Mouse (Mus musculus) ES-Bruce4 (cell line): Measurements from ENCODE around the gene Man1c1. TPM values are rescaled to one million over a fixed set of nuclear protein-coding genes. Genes with fewer than 3 reads are reported as not detected.

Source experiments
- H3K27ac ChIP-seq: 2 replicates; pipeline ENCODE4 v1.5.1; 2012; ENCODE audit warnings: low read length, inconsistent platforms; ENCODE audit not compliant: insufficient read depth
- H3K27me3 ChIP-seq: 2 replicates; pipeline ENCODE4 v1.6.1; 2012; ENCODE audit warnings: mild to moderate bottlenecking, low read length, inconsistent platforms; ENCODE audit not compliant: control insufficient read depth, poor library complexity, insufficient read depth, severe bottlenecking
- H3K36me3 ChIP-seq: 2 replicates; pipeline ENCODE4 v1.6.1; 2012; ENCODE audit warnings: inconsistent platforms, mild to moderate bottlenecking, low read length, moderate library complexity; ENCODE audit not compliant: control insufficient read depth, poor library complexity, insufficient read depth, severe bottlenecking
- H3K4me1 ChIP-seq: one replicate; pipeline ENCODE4 v1.8.1; 2011; ENCODE audit warnings: low read length; ENCODE audit not compliant: control insufficient read depth, insufficient read depth
- H3K4me3 ChIP-seq: 2 replicates; pipeline ENCODE4 v1.5.1; 2011; ENCODE audit warnings: low read depth, mild to moderate bottlenecking, low read length
- H3K9ac ChIP-seq: 2 replicates; pipeline ENCODE4 v1.6.1; 2012; ENCODE audit warnings: low read depth, mild to moderate bottlenecking, inconsistent platforms; ENCODE audit not compliant: poor library complexity, severe bottlenecking
- H3K9me3 ChIP-seq: replicated peaks from 2 replicates; pipeline ENCODE4 v1.6.1; 2012; ENCODE audit warnings: mild to moderate bottlenecking, low read length, inconsistent platforms; ENCODE audit not compliant: control insufficient read depth, poor library complexity, insufficient read depth, severe bottlenecking
- CTCF ChIP-seq: IDR thresholded peaks from one replicate; pipeline ENCODE4 v1.8.1; 2011; ENCODE audit warnings: low read depth, low read length
- EP300 ChIP-seq: IDR thresholded peaks from 2 replicates; pipeline ENCODE4 v1.6.1; 2011; ENCODE audit warnings: low read depth, low read length; ENCODE audit not compliant: insufficient read depth
- POLR2A ChIP-seq: IDR thresholded peaks from one replicate; pipeline ENCODE4 v1.8.1; 2011; ENCODE audit warnings: low read length; ENCODE audit not compliant: insufficient read depth
- polyA plus RNA-seq: library from polyadenylated mRNA; stranded (reverse); fragments of >200 nt; gene quantifications from 2 replicates; pipeline ENCODE4 v1.2.4, GENCODE M21; 2011; ENCODE audit warnings: low read depth; ENCODE audit not compliant: missing spikeins, insufficient read depth, insufficient read length

Man1c1 gene
- polyA plus RNA-seq, 1 experiment: 7.1 TPM

DNA sequence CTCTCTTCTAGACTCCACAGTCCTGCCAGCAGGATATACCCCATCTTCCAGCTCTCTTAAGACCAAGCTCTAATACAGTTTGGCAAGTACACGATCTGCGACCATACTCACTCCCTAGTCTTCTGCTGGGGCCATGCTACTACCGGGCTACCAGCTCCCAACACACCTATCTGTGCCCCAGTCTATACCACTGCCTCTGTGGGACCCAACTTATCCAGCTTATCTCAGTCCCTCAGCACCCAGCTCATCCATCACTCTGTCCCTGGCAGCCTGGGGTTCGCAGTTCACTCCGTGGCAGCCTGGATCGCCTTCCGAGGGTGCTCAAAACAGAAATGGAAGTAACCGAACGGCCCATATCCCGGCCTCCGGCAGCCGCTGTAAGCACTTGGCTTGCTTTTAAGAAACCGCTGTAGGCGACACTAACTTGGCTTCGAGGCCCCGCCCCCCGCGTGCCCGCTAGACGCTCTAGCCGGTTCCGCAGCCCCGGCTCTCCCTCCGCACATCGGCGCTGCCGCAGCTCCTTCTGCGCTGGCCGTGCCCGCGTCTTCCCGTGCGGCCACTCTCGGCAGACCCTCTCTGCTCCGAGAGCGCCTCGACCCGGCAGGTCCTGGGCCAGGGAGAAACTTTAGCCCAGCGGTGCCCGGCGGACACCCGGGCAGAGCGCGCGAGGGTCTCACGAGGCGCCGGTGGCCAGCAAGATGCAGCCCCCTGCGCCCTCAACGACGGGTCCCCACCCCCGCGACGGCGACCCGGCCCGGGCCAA is 169.8 kb downstream of the Man1c1 start:
- no peak overlapping the region for H3K27ac ChIP-seq
- peaks cover 14% of the 10 kb centered on the region for H3K36me3 ChIP-seq
- H3K9me3 ChIP-seq: no peaks in the 10 kb centered on the region
- TF ChIP-seq POLR2A (no peak), CTCF (no peak), EP300 (no peak)
- H3K27me3 ChIP-seq: no peaks in the 10 kb centered on the region
- peak overlapping the region; percentile 70 for H3K4me3 ChIP-seq
- H3K9ac ChIP-seq: peak overlapping the region; percentile 80
- no peaks in the 10 kb centered on the region for H3K4me1 ChIP-seq

DNA sequence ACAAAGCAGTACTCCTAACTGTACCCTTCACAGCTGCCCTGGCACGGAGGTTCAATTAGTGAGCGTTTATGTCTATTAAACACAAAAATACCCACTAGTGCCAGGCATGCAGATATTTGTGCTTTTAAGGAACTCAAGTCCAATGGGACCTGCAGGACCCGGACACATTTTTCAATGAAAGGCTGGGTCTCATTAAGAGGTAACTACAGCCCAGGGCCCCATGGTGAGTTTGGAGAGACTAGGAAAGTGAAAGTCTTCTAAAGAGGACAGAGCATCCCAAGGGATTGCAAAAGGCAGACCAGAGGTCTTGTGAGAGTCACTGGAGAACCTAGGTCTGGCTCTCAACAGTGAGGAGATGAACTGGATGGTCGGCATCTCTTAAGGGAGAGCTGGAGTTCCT is 170.7 kb downstream of the Man1c1 start:
- no peaks in the 10 kb centered on the region for H3K27me3 ChIP-seq
- peaks cover 23% of the 10 kb centered on the region for H3K36me3 ChIP-seq
- no peak overlapping the region for H3K9ac ChIP-seq
- H3K9me3 ChIP-seq: no peaks in the 10 kb centered on the region
- H3K4me3 ChIP-seq: no peak overlapping the region
- no peaks in the 10 kb centered on the region for H3K4me1 ChIP-seq
- TF ChIP-seq EP300: no peak
- TF ChIP-seq CTCF: no peak
- no peak for TF ChIP-seq POLR2A
- H3K27ac ChIP-seq: no peak overlapping the region

DNA sequence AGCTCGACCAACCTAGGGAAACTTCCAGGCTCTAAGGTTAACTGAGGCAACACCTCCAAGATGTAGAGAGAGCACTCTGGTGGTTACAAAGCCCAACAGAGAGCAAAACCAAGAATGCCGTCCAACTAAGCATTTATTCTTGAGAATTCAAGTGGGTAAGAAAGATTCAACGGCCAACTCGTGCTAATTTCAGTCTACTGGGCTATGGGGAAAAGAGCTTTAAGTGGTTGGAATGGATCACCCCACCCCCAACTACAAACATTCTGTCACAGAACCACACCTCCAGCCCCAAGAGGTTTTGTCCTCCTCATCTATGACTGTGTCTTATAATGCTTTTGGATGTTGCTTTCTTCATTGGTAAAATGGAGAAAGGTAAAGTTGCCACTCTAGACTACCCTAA is 171.2 kb downstream of the Man1c1 start:
- no peak overlapping the region for H3K27ac ChIP-seq
- no peaks in the 10 kb centered on the region for H3K4me1 ChIP-seq
- H3K9me3 ChIP-seq: no peaks in the 10 kb centered on the region
- peaks cover 27% of the 10 kb centered on the region for H3K36me3 ChIP-seq
- H3K4me3 ChIP-seq: no peak overlapping the region
- H3K27me3 ChIP-seq: no peaks in the 10 kb centered on the region
- TF ChIP-seq POLR2A: no peak
- TF ChIP-seq CTCF: no peak
- TF ChIP-seq EP300: no peak
- H3K9ac ChIP-seq: no peak overlapping the region

DNA sequence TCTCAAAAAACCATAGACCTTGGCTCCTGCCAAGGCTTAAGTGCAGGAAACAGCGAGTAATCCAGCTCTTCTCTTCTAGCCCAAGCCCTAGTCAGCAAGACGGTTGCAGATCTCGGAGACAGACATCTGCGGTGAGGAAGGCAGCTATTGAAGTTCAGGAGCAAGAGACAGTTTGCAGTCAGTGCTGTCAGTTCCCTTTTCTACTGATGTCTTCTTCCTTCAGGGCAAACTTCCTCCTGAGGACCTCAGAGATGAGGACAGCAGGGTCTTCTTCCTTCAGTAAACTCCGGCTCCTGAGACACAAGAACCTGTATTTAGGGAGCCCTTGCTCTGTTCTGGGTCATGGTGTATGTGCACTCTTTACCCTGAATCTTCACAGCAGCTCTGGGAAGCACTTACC is 177.9 kb downstream of the Man1c1 start:
- Histone ChIP-seq H3K4me1 (peaks cover 1% of the 10 kb centered on the region), H3K27ac (no peak overlapping the region), H3K4me3 (no peak overlapping the region), H3K9ac (no peak overlapping the region), H3K9me3 (no peaks in the 10 kb centered on the region), H3K36me3 (peaks cover 70% of the 10 kb centered on the region), H3K27me3 (no peaks in the 10 kb centered on the region)
- TF ChIP-seq CTCF (no peak), EP300 (no peak), POLR2A (no peak)

DNA sequence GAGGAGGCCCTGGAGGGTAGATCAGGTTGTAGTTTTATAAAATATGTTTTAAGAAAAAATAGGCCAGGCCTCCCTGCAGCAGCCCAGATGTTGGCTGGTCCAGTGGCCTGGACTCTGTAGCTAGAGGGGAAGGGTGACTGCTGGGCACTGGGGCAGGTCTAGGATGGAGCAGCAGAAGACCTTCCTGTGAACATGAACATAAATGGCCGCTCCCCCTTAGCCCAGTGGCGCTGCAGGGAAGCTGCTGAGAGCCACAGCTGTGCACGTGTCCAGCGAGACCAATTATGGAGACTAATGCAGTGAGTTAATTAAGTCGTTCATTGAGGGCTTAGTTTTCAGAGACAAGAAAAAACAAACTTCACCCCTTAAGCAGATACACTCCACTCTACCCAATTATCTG is 178.3 kb downstream of the Man1c1 start:
- no peaks in the 10 kb centered on the region for H3K27me3 ChIP-seq
- peaks cover 72% of the 10 kb centered on the region for H3K36me3 ChIP-seq
- no peaks in the 10 kb centered on the region for H3K9me3 ChIP-seq
- peaks cover 1% of the 10 kb centered on the region for H3K4me1 ChIP-seq
- H3K4me3 ChIP-seq: no peak overlapping the region
- TF ChIP-seq CTCF: no peak
- TF ChIP-seq POLR2A: no peak
- no peak for TF ChIP-seq EP300
- no peak overlapping the region for H3K27ac ChIP-seq
- no peak overlapping the region for H3K9ac ChIP-seq

DNA sequence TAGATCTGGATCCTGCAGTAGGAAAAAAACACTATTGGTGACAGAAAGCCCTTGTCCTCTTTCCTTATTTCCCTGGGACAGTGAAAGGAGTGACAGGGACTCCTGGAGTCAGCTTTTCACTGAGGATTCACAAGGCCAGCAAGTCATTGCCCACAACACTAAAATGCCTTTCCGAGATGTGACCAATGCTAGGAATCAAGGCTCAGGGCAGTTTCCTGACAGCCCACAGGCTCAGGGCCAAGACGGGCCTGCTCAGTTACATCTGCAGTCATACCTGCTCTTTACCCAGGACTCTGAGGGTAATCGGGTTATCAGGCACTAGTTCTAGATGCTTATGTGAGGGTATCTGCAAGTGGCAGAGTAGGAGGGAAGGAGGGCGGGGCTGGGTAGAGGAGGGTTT is 180.6 kb downstream of the Man1c1 start:
- no peaks in the 10 kb centered on the region for H3K9me3 ChIP-seq
- peaks cover 57% of the 10 kb centered on the region for H3K36me3 ChIP-seq
- no peak overlapping the region for H3K9ac ChIP-seq
- TF ChIP-seq POLR2A (no peak), EP300 (no peak), CTCF (no peak)
- H3K4me3 ChIP-seq: no peak overlapping the region
- H3K27ac ChIP-seq: no peak overlapping the region
- H3K4me1 ChIP-seq: peaks cover 1% of the 10 kb centered on the region
- no peaks in the 10 kb centered on the region for H3K27me3 ChIP-seq
